Mouse (Mus musculus) MEL (cell line): Measurements from ENCODE around the gene Lcmt1. TPM values are rescaled to one million over a fixed set of nuclear protein-coding genes. Genes with fewer than 3 reads are reported as not detected.

Experiments
- DNase-seq: peaks from one replicate; pipeline ENCODE4 v3.0.0; 2011; ENCODE audit warnings: low read depth, low spot score
- H3K27ac ChIP-seq: 2 replicates; pipeline ENCODE4 v1.5.1; 2012; ENCODE audit warnings: low read depth, mild to moderate bottlenecking, control low read depth, low read length, moderate library complexity; ENCODE audit not compliant: control insufficient read depth
- H3K27me3 ChIP-seq, 2 experiments: fragments of 150-350 bp in 1 of 2; sonication (generic) in 1 of 2; 2 replicates each; pipeline ENCODE4 v1.6.1; 2012; ENCODE audit warnings: low read length in 2 of 2, mild to moderate bottlenecking in 2 of 2, improper control_type of control experiment in 1 of 2, moderate library complexity in 1 of 2; ENCODE audit not compliant: insufficient read depth in 2 of 2, control insufficient read depth in 1 of 2
- H3K36me3 ChIP-seq, 2 experiments: 2 replicates each; pipeline ENCODE4 v1.6.1; 2012 to 2014; ENCODE audit warnings: low read length in 2 of 2, improper control_type of control experiment in 1 of 2, inconsistent platforms in 1 of 2, mild to moderate bottlenecking in 1 of 2; ENCODE audit not compliant: insufficient read depth in 2 of 2, control insufficient read depth in 1 of 2
- H3K4me1 ChIP-seq, 2 experiments: fragments of 150-350 bp in 1 of 2; sonication (generic) in 1 of 2; 2 replicates each; pipeline ENCODE4 v1.6.1; 2012; ENCODE audit warnings: low read length in 2 of 2, improper control_type of control experiment in 1 of 2, mild to moderate bottlenecking in 1 of 2; ENCODE audit not compliant: insufficient read depth in 2 of 2, control insufficient read depth in 1 of 2
- H3K4me3 ChIP-seq, 2 experiments: fragments of 150-350 bp in 1 of 2; sonication (generic) in 1 of 2; 2 replicates each; pipeline ENCODE4 v1.5.1; 2012; ENCODE audit warnings: low read depth in 2 of 2, low read length in 2 of 2, mild to moderate bottlenecking in 2 of 2, moderate library complexity in 2 of 2, control low read depth in 1 of 2, improper control_type of control experiment in 1 of 2; ENCODE audit not compliant: control insufficient read depth in 1 of 2, insufficient read depth in 1 of 2
- H3K79me2 ChIP-seq: 2 replicates; pipeline ENCODE4 v1.6.1; 2012; ENCODE audit warnings: mild to moderate bottlenecking, low read length, moderate library complexity; ENCODE audit not compliant: control insufficient read depth, poor library complexity, insufficient read depth
- H3K9ac ChIP-seq: 2 replicates; pipeline ENCODE4 v1.6.1; 2012; ENCODE audit warnings: low read depth, mild to moderate bottlenecking, control low read depth, low read length, moderate library complexity; ENCODE audit not compliant: control insufficient read depth, poor library complexity, severe bottlenecking
- H3K9me3 ChIP-seq: fragments of 150-350 bp; sonication (generic); replicated peaks from 2 replicates; pipeline ENCODE4 v1.6.1; 2012; ENCODE audit warnings: mild to moderate bottlenecking, low read length, improper control_type of control experiment, moderate library complexity; ENCODE audit not compliant: insufficient read depth
- BHLHE40 ChIP-seq: IDR thresholded peaks from 2 replicates; pipeline ENCODE4 v1.6.1; 2012; ENCODE audit warnings: low read depth, mild to moderate bottlenecking, inconsistent platforms, low read length, improper control_type of control experiment, borderline replicate concordance
- E2F4 ChIP-seq: IDR thresholded peaks from 2 replicates; pipeline ENCODE4 v1.6.1; 2011; ENCODE audit warnings: low read depth, low read length, improper control_type of control experiment, borderline replicate concordance
- ELF1 ChIP-seq: IDR thresholded peaks from 2 replicates; pipeline ENCODE4 v1.6.1; 2014; ENCODE audit warnings: low read depth, mild to moderate bottlenecking, inconsistent platforms, low read length, improper control_type of control experiment, moderate library complexity
- GABPA ChIP-seq: IDR thresholded peaks from 2 replicates; pipeline ENCODE4 v1.6.1; 2012; ENCODE audit warnings: low read depth, mild to moderate bottlenecking, inconsistent platforms, low read length, improper control_type of control experiment, moderate library complexity
- JUND ChIP-seq: IDR thresholded peaks from 2 replicates; pipeline ENCODE4 v1.6.1; 2011; ENCODE audit warnings: low read depth, mild to moderate bottlenecking, improper control_type of control experiment, low read length
- KAT2A ChIP-seq: conservative IDR thresholded peaks from 2 replicates; pipeline ENCODE4 v1.6.1; 2012; ENCODE audit warnings: low read depth, low read length, improper control_type of control experiment, inconsistent platforms
- MAX ChIP-seq: IDR thresholded peaks from 2 replicates; pipeline ENCODE4 v1.6.1; 2011; ENCODE audit warnings: low read length, improper control_type of control experiment
- MAZ ChIP-seq: IDR thresholded peaks from 2 replicates; pipeline ENCODE4 v1.6.1; 2012; ENCODE audit warnings: low read depth, mild to moderate bottlenecking, inconsistent platforms, low read length, improper control_type of control experiment
- MEF2A ChIP-seq: IDR thresholded peaks from 2 replicates; pipeline ENCODE4 v1.6.1; 2014; ENCODE audit warnings: low read depth, mild to moderate bottlenecking, inconsistent platforms, low read length, improper control_type of control experiment; ENCODE audit not compliant: poor library complexity, insufficient replicate concordance, severe bottlenecking; ENCODE audit errors: extremely low read depth
- MXI1 ChIP-seq: IDR thresholded peaks from 2 replicates; pipeline ENCODE4 v1.6.1; 2011; ENCODE audit warnings: mild to moderate bottlenecking, low read depth, low read length, improper control_type of control experiment
- NELFE ChIP-seq: IDR thresholded peaks from 2 replicates; pipeline ENCODE4 v1.6.1; 2011; ENCODE audit warnings: low read depth, low read length, improper control_type of control experiment
- POLR2A ChIP-seq, 2 experiments: IDR thresholded peaks; 2 replicates each; pipeline ENCODE4 v1.6.1; 2011 to 2012; ENCODE audit warnings: low read length in 2 of 2, mild to moderate bottlenecking in 2 of 2, control low read depth in 1 of 2, improper control_type of control experiment in 1 of 2, low read depth in 1 of 2, moderate library complexity in 1 of 2; ENCODE audit not compliant: control insufficient read depth in 1 of 2, insufficient read depth in 1 of 2, poor library complexity in 1 of 2
- RAD21 ChIP-seq: IDR thresholded peaks from 2 replicates; pipeline ENCODE4 v1.6.1; 2011; ENCODE audit warnings: mild to moderate bottlenecking, low read depth, low read length, improper control_type of control experiment
- RCOR1 ChIP-seq: IDR thresholded peaks from 2 replicates; pipeline ENCODE4 v1.6.1; 2012; ENCODE audit warnings: low read depth, mild to moderate bottlenecking, inconsistent platforms, low read length, improper control_type of control experiment
- SIN3A ChIP-seq: IDR thresholded peaks from 2 replicates; pipeline ENCODE4 v1.6.1; 2012; ENCODE audit warnings: low read length, improper control_type of control experiment, inconsistent platforms
- SMC3 ChIP-seq: IDR thresholded peaks from 2 replicates; pipeline ENCODE4 v1.6.1; 2011; ENCODE audit warnings: low read depth, low read length, improper control_type of control experiment
- TCF12 ChIP-seq: IDR thresholded peaks from 2 replicates; pipeline ENCODE4 v1.6.1; 2014; ENCODE audit warnings: low read depth, mild to moderate bottlenecking, inconsistent platforms, low read length, improper control_type of control experiment, moderate library complexity
- UBTF ChIP-seq: IDR thresholded peaks from 2 replicates; pipeline ENCODE4 v1.6.1; 2012; ENCODE audit warnings: low read depth, mild to moderate bottlenecking, inconsistent platforms, low read length, improper control_type of control experiment, moderate library complexity, borderline replicate concordance; ENCODE audit not compliant: insufficient read depth
- USF1 ChIP-seq: IDR thresholded peaks from 2 replicates; pipeline ENCODE4 v1.6.1; 2014; ENCODE audit warnings: low read depth, mild to moderate bottlenecking, inconsistent platforms, low read length, improper control_type of control experiment, moderate library complexity
- ZC3H11A ChIP-seq: IDR thresholded peaks from 2 replicates; pipeline ENCODE4 v1.6.1; 2012; ENCODE audit warnings: low read depth, mild to moderate bottlenecking, inconsistent platforms, low read length, improper control_type of control experiment
- ZKSCAN1 ChIP-seq: IDR thresholded peaks from 2 replicates; pipeline ENCODE4 v1.6.1; 2012; ENCODE audit warnings: low read depth, mild to moderate bottlenecking, inconsistent platforms, low read length, improper control_type of control experiment, moderate library complexity
- ZNF384 ChIP-seq: IDR thresholded peaks from 2 replicates; pipeline ENCODE4 v1.6.1; 2012; ENCODE audit warnings: low read depth, mild to moderate bottlenecking, inconsistent platforms, low read length, improper control_type of control experiment
- polyA plus RNA-seq, 2 experiments: library from polyadenylated mRNA; stranded (reverse) in 1 of 2; unstranded in 1 of 2; fragments of >175 nt in 1 of 2; fragments of >200 nt in 1 of 2; gene quantifications; 2 replicates each; pipeline versions ENCODE4 v1.2.1 to v1.2.4; 2012; ENCODE audit warnings: low replicate concordance in 2 of 2, low read depth in 1 of 2; ENCODE audit not compliant: insufficient read length in 2 of 2, insufficient read depth in 1 of 2, missing spikeins in 1 of 2
- total RNA-seq: library from RNA; depleted of rRNA; stranded (reverse); fragments of 300-350 nt; gene quantifications from 2 replicates; pipeline ENCODE4 v1.2.3, GENCODE M21; 2012; rRNA removed

Lcmt1 gene
- total and polyA plus RNA-seq, 3 experiments: 44.4 to 51.7 TPM; not detected in 1

DNA sequence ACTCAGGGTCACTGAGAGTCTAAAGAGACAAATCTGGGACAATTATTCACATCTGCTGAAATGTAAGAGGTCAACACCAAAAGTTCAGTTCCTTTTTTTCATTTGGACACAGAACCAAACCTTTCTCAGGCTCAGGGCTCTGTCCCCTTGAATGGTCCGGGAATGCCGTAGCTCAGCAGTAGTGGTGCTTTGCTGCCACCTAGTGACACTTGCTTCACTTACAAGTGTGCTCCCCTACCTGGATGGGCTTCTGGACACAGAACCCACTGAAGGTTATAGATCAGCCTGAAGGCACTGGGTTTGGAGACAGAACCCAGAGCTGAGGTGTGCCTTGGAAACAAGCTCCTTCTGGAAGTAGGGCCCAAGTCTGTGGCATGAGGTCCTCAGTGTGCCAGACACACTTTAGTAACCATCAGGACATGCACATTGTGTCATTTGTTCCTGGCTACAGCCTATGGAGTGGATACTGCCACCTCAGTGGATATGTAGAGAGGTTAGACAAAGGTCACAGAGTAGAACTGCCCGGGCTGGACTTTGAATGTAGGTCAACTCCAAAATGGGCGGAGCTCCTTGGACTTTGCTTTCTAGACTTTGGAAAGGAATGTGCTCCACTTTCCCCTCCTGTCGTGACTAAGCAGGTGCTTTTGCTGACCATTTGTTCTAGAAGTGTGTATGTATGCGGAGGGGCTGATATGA lies 96.3 kb downstream of the Lcmt1 start (continued):
- TF ChIP-seq GABPA: no peak
- no peak for TF ChIP-seq ZKSCAN1
- TF ChIP-seq USF1: no peak
- TF ChIP-seq ELF1: no peak
- no peak for TF ChIP-seq NELFE
- no peak for TF ChIP-seq E2F4
- TF ChIP-seq MAZ: 0 out of 2 replicates have a peak, but pooled peaks have one; percentile 30
- TF ChIP-seq UBTF: no peak
- no peak for TF ChIP-seq BHLHE40
- TF ChIP-seq RAD21: peak; percentile 100
- TF ChIP-seq ZNF384: no peak
- TF ChIP-seq ZC3H11A: peak; percentile 96
- no peak for TF ChIP-seq RCOR1
- TF ChIP-seq SMC3: peak; percentile 96
- TF ChIP-seq MAX: no peak
- TF ChIP-seq KAT2A: no peak
- no peak for TF ChIP-seq JUND
- no peak for TF ChIP-seq MEF2A

DNA sequence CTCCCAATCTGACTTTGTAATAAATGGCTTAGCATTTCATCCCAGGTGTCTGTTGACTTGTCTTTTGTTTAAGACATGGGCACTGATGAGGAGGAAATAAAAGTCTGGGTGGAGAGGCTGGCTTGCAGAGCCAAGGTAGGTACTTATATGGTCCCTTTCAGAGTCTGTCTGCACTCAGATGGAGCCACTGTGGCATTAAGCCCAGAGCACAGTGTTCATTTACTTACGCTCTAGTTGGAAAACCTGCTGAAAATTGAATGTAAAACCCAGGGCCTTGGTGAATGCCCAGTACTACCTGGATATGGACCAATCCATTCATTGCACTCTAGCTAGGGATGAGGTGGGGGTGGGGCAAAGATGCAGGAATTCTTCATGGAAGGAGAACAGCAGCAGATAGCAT lies 98.4 kb downstream of the Lcmt1 start:
- TF ChIP-seq TCF12 (no peak), KAT2A (no peak), POLR2A (IDR thresholded peaks at IDR 0.05; ENCODE audit: control insufficient read depth in 1 of 2, insufficient read depth in 1 of 2, low read depth in 1 of 2, low read length in 2 of 2, poor library complexity in 1 of 2) (no peak), MXI1 (no peak), SIN3A (no peak), SMC3 (no peak)
- Histone ChIP-seq H3K4me1 (no peaks in the 10 kb centered on the region), H3K27ac (no peak overlapping the region), H3K27me3 (peaks cover 0 to 2% of the 10 kb centered on the region in 2 experiments; a peak in 1 of 4 replicates), H3K4me3 (no peak overlapping the region), H3K36me3 (no peaks in the 10 kb centered on the region), H3K9me3 (no peaks in the 10 kb centered on the region), H3K79me2 (no peaks in the 10 kb centered on the region), H3K9ac (no peak overlapping the region)
- no peak for DNase-seq

Other genes with a start within 250 kb of the Lcmt1 start
- 15.3 and 18.1 TPM in 2 replicates for gene Tnrc6a, start 245.9 kb upstream of the Lcmt1 start, total RNA-seq
- gene Tnrc6a, start 245.9 kb upstream of the Lcmt1 start, polyA plus RNA-seq: 10 to 100 TPM in 1 of 2 experiments, not detected in 1; 34.5 TPM
- gene Slc5a11, start 155.0 kb upstream of the Lcmt1 start, total RNA-seq: not detected in 2 replicates
- not detected for gene Slc5a11, start 155.0 kb upstream of the Lcmt1 start, polyA plus RNA-seq
- gene Arhgap17, start 131 bp downstream of the Lcmt1 start, total RNA-seq: 2.6 and 3.1 TPM in 2 replicates
- gene Arhgap17, start 131 bp downstream of the Lcmt1 start, polyA plus RNA-seq: 100 to 1,000 TPM in 1 of 2 experiments, 10 to 100 TPM in 1; 33.7 to 124 TPM
- gene Aqp8, start 92.5 kb downstream of the Lcmt1 start, total RNA-seq: 0.33 and 2.1 TPM in 2 replicates
- gene Aqp8, start 92.5 kb downstream of the Lcmt1 start, polyA plus RNA-seq: under 1 TPM in 1 of 2 experiments, not detected in 1; 0.46 TPM
- not detected in 2 replicates for gene Zkscan2, start 130.7 kb downstream of the Lcmt1 start, total RNA-seq
- gene Zkscan2, start 130.7 kb downstream of the Lcmt1 start, polyA plus RNA-seq: not detected